Mouse (Mus musculus): Measurements from ENCODE around the gene Sart3. TPM values are rescaled to one million over a fixed set of nuclear protein-coding genes. Genes with fewer than 3 reads are reported as not detected.

Sart3 gene
- polyA plus RNA-seq (2012; ENCODE audit: low replicate concordance): 20.8 and 27.5 TPM in 2 replicates

GRCm38 (mm10) chr5:113772450-113772895 is at the start of gene Sart3, which contains the start of gene Iscu:
TSS of gene Sart3 (minus strand) at chr5:113772510.
TSS of gene Iscu (plus strand) at chr5:113772748.

GRCm38 (mm10) chr5:113800280-113800679 is 28.0 kb upstream of the Sart3 start, which contains the start of gene Tmem119:
TSS of gene Tmem119 (minus strand) at chr5:113800516.

GRCm38 (mm10) chr5:113735345-113736112 is 36.8 kb downstream of the Sart3 start, which contains the start of gene Ficd:
TSS of gene Ficd (plus strand) at chr5:113735803.

GRCm38 (mm10) chr5:113724446-113724845 is 47.9 kb downstream of the Sart3 start, which contains the start of gene 1700069L16Rik:
TSS of gene 1700069L16Rik (minus strand) at chr5:113724772.

Other genes starting within 250 kb of the Sart3 start
- gene Cmklr1, start 122.1 kb downstream of the Sart3 start, polyA plus RNA-seq (2012; ENCODE audit: low replicate concordance): 0.47 and 1.9 TPM in 2 replicates
- not detected in 2 replicates for gene 1700069L16Rik, start 47.7 kb downstream of the Sart3 start, polyA plus RNA-seq (2012; ENCODE audit: low replicate concordance)
- gene Ficd, start 36.7 kb downstream of the Sart3 start, polyA plus RNA-seq (2012; ENCODE audit: low replicate concordance): 2.0 and 3.4 TPM in 2 replicates
- gene Iscu, start 238 bp upstream of the Sart3 start, polyA plus RNA-seq (2012; ENCODE audit: low replicate concordance): 32.1 and 49.7 TPM in 2 replicates
- gene Tmem119, start 28.0 kb upstream of the Sart3 start, polyA plus RNA-seq (2012; ENCODE audit: low replicate concordance): 0.27 TPM in 2 replicates
- gene Selplg, start 60.1 kb upstream of the Sart3 start, polyA plus RNA-seq (2012; ENCODE audit: low replicate concordance): 107 and 256 TPM in 2 replicates
- gene Coro1c, start 136.2 kb upstream of the Sart3 start, polyA plus RNA-seq (2012; ENCODE audit: low replicate concordance): 29.5 and 75.1 TPM in 2 replicates
- 27.6 and 30.2 TPM in 2 replicates for gene Ssh1, start 221.4 kb upstream of the Sart3 start, polyA plus RNA-seq (2012; ENCODE audit: low replicate concordance)
- gene Dao, start 231.2 kb upstream of the Sart3 start, polyA plus RNA-seq (2012; ENCODE audit: low replicate concordance): 0.15 TPM in 1 of 2 replicates, not detected in the other

All from leukemia stem cell, adult 10-12 weeks (primary cell).